Comparison of ENCODE assay signal across 28 mouse cellular contexts in genomic region chr11:6372784-6373183, GRCm38 (mm10). TPM values are rescaled to one million over a fixed set of nuclear protein-coding genes. Genes with fewer than 3 reads are reported as not detected.
DNase-seq lines count a peak whose midpoint lies in the region; TF ChIP-seq lines count a peak whose summit lies in the region.
"Had no signal": no experiment of that assay in that cellular context is flagged by ENCODE, and none has a peak within 500 bp of the region (broad histone marks: within the 10 kb centered on the region; RNA-seq: fewer than 3 reads in every experiment).

No protein-coding gene starts in this region.

- peak; percentile 41 for DNase-seq in adrenal gland, postnatal 14 days
- DNase-seq in adrenal gland, postnatal 4 days (ENCODE audit: low spot score in 2 of 2), result no peak
- DNase-seq in lung, postnatal 10 days, result peak; percentile 27
- no peak for DNase-seq in lung, adult 2 months
- DNase-seq in ES-E14 (ENCODE audit: low read depth, low spot score) (no peak), ZHBTc4 (ENCODE audit: low read depth, low spot score) (peak; percentile 70)
- no peak for DNase-seq in heart, postnatal 14 days
- no peak for DNase-seq in right cerebral cortex, postnatal 4 days
- DNase-seq: adrenal gland, adult 2 months; cerebellum, adult 11 months; cerebellum, adult 9-10 months; gastrocnemius, postnatal 14 days; heart, postnatal 36 days; kidney, postnatal 14 days; liver, embryonic 13.5 days; lung, adult 18-20 months; lung, postnatal 14 days; midbrain, embryonic 14.5 days; right cerebral cortex, adult 18-20 months; thymus, postnatal 14 days had no signal

- H3K27ac ChIP-seq in ES-E14 (ENCODE audit: insufficient read depth, low read depth, low read length, poor library complexity, severe bottlenecking), result no peak overlapping the region
- H3K27ac ChIP-seq: embryonic facial prominence, embryonic 10.5 days; embryonic facial prominence, embryonic 15.5 days; forebrain, embryonic 13.5 days; heart, embryonic 10.5 days; heart, embryonic 15.5 days; hindbrain, embryonic 13.5 days; left cerebral cortex, adult 2 months; liver, embryonic 13.5 days; stomach, postnatal 0 days had no signal

- no peak overlapping the region for H3K4me3 ChIP-seq in lung, adult 2 months (replicated peaks; ENCODE audit: extremely low read depth, low read depth, low read length)
- 0 out of 4 replicates have a peak overlapping the region, but pooled peaks of 1 of the 2 experiments have one; percentile 12 for H3K4me3 ChIP-seq in ES-E14 (ENCODE audit: insufficient read depth in 1 of 2, low read depth in 1 of 2, low read length in 2 of 2, poor library complexity in 1 of 2, severe bottlenecking in 1 of 2)
- H3K4me3 ChIP-seq: embryonic facial prominence, embryonic 10.5 days; embryonic facial prominence, embryonic 15.5 days; forebrain, embryonic 13.5 days; heart, embryonic 10.5 days; heart, embryonic 15.5 days; hindbrain, embryonic 13.5 days; left cerebral cortex, adult 2 months; liver, embryonic 13.5 days had no signal

- H3K9me3 ChIP-seq in ES-E14 (ENCODE audit: control insufficient read depth, insufficient read depth, low read depth, low read length), result no peaks in the 10 kb centered on the region
- H3K9me3 ChIP-seq: embryonic facial prominence, embryonic 10.5 days; embryonic facial prominence, embryonic 15.5 days; forebrain, embryonic 13.5 days; heart, embryonic 10.5 days; heart, embryonic 15.5 days; hindbrain, embryonic 13.5 days; liver, embryonic 13.5 days had no signal

- no peaks in the 10 kb centered on the region for H3K36me3 ChIP-seq in ES-E14 (ENCODE audit: control insufficient read depth, insufficient read depth, low read length, poor library complexity, severe bottlenecking)
- H3K36me3 ChIP-seq: embryonic facial prominence, embryonic 10.5 days; embryonic facial prominence, embryonic 15.5 days; heart, embryonic 10.5 days; heart, embryonic 15.5 days; hindbrain, embryonic 13.5 days; liver, embryonic 13.5 days had no signal

- no peak for TF ChIP-seq CTCF in lung, adult 2 months (IDR thresholded peaks at IDR 0.05; ENCODE audit: insufficient read depth, low read length)

- no peaks in the 10 kb centered on the region for H3K4me1 ChIP-seq in lung, adult 2 months (ENCODE audit: control insufficient read depth, insufficient read depth, low read length)
- H3K4me1 ChIP-seq in ES-E14 (ENCODE audit: control insufficient read depth in 2 of 2, insufficient read depth in 2 of 2, low read length in 2 of 2, poor library complexity in 1 of 2), result peaks cover 0 to 10% of the 10 kb centered on the region in 2 experiments; a peak in 1 of 4 replicates
- H3K4me1 ChIP-seq: embryonic facial prominence, embryonic 10.5 days; embryonic facial prominence, embryonic 15.5 days; forebrain, embryonic 13.5 days; heart, embryonic 10.5 days; heart, embryonic 15.5 days; hindbrain, embryonic 13.5 days had no signal

- no peak for TF ChIP-seq POLR2A in lung, adult 2 months (IDR thresholded peaks at IDR 0.05; ENCODE audit: borderline replicate concordance, extremely low read depth, low read depth, low read length)

- H3K9ac ChIP-seq in ES-E14 (ENCODE audit: insufficient read depth, low read depth, low read length, poor library complexity, severe bottlenecking), result peak overlapping the region; percentile 58; the same call in 1 of the 2 replicates
- H3K9ac ChIP-seq: embryonic facial prominence, embryonic 15.5 days; forebrain, embryonic 13.5 days; heart, embryonic 15.5 days; hindbrain, embryonic 13.5 days; liver, embryonic 13.5 days had no signal

- intact Hi-C loops in heart, postnatal 14 days (cut with DNase I), result no loop called here

- WGBS in lung, adult 2 months, result 81% methylated on average over 9 of the region's 9 CpGs

- in situ Hi-C loops in ES-E14 (cut with MboI; ENCODE audit: low sequenced_read_pairs in 2 of 2, unreplicated experiment in 2 of 2), result no loop called here

TF ChIP-seq in ES-E14, 5 proteins besides CTCF, POLR2A, EP300 and RAD21:
- TF ChIP-seq MAFK (IDR thresholded peaks at IDR 0.05; ENCODE audit: insufficient read depth, low read depth, low read length) (no peak), HCFC1 (IDR thresholded peaks at IDR 0.05; ENCODE audit: borderline replicate concordance, insufficient read depth, low read length) (no peak), ZC3H11A (IDR thresholded peaks at IDR 0.05; ENCODE audit: borderline replicate concordance, low read depth, low read length) (no peak), ZNF384 (IDR thresholded peaks at IDR 0.05; ENCODE audit: low read depth, low read length) (no peak), CHD2 (IDR thresholded peaks at IDR 0.05; ENCODE audit: low read depth, low read length) (no peak)

RNA-seq across cellular contexts. Expression of gene Zmiz2, which starts 16.1 kb away (rescaled TPM):
- total RNA-seq in adrenal gland, postnatal 14 days (2021), result 44.7 and 51.3 TPM in 2 replicates
- 10 to 100 TPM; 62.4 to 67.1 TPM for total RNA-seq in adrenal gland, postnatal 4 days (2021)
- polyA plus RNA-seq in lung, adult 2 months (2012; rRNA removed), result 50.3 and 58.5 TPM in 2 replicates
- 19.6 and 22.6 TPM in 2 replicates for total RNA-seq in ES-E14 (2012; rRNA removed)
- 10 to 100 TPM; 41.1 to 42.5 TPM for total RNA-seq in heart, postnatal 14 days (2021)

RNA-seq across cellular contexts. Expression of gene Ppia, which starts 42.5 kb away (rescaled TPM):
- total RNA-seq in adrenal gland, postnatal 14 days (2021), result 1,829 and 1,894 TPM in 2 replicates
- total RNA-seq in adrenal gland, postnatal 4 days (2021), result 1,000 to 10,000 TPM; 1,693 to 1,728 TPM
- polyA plus RNA-seq in lung, adult 2 months (2012; rRNA removed), result 407 and 532 TPM in 2 replicates
- 4,715 and 6,168 TPM in 2 replicates for total RNA-seq in ES-E14 (2012; rRNA removed)
- 100 to 1,000 TPM; 500 to 603 TPM for total RNA-seq in heart, postnatal 14 days (2021)

Comparison
In these comparisons a context has a peak if more than half of its experiments do, and no peak if none do; other contexts are left out.
1. DNase-seq: peak in adrenal gland, postnatal 14 days (single experiment), lung, postnatal 10 days (single experiment) and ZHBTc4 (single experiment); none in adrenal gland, postnatal 4 days (0 of 2), lung, adult 2 months (single experiment), ES-E14 (single experiment), heart, postnatal 14 days (0 of 2) and right cerebral cortex, postnatal 4 days (single experiment).